Mouse (Mus musculus): ENCODE results near the gene Tpst2.
"Not testable (repeated sequence)": the region's sequence is repeated elsewhere in the genome, so short reads cannot be mapped to it uniquely, and the experiment has no call there.

The Tpst2 gene

GRCm38 (mm10) chr5:112297257-112297656, 20.8 kb downstream of the Tpst2 start:
- DNase-seq (ENCODE audit: low spot score) = no peak

DNA sequence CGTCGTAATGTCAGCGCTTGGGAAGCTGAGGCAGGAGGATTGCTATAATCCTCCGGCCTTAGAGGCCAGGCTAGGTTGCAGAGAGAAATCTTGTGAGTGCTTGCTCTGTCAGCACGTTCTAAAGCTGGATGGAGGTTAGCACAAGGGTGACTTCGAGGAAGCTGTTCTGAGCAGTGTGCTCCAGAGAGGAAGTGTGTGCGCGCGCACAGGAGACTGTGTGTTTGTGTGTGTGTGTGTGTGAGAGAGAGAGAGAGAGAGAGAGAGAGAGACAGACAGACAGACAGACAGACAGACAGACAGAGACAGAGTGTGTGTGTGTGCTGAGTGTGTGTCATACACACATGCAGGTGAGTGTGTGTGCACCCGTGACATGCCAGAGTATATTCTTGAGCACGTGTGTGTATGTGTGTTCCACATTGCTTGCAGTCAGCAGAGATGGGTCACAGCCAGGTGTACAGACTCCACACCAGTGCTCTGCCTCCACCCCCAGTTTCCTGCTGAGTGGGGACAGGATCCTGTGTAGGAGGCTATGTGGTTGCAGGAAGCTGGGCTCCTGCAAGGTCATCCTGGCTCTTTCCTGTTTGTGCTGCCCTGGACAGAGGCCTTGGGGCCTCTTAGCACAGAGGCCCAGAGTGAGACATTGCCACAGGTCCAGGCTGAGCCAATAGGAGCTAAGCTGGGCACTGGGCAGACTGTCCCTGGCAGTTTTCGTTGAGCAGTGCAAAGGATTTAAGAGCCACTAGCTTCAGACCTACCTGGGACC, 21.9 kb downstream of the Tpst2 start:
- no peak for DNase-seq (ENCODE audit: low spot score)

DNA sequence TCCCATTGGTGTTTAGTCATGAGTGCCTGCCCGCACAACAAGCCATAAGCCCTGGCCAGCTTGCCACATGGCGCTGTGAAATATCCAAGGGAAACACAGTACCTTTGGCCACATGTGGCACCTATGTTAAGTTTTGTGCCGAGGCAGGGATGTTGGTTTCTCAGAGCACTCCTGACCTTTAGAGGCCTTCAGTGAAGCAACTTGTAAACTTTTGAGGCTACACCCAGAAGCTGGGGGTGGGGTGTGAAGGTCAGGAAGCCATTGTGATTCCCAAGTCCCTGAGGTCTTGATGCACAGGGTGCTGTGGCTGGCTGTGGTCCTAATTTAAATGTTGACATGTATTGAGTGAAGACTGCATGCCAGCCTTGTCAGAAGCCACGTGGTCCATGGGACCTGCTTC, 22.9 kb downstream of the Tpst2 start:
- DNase-seq (ENCODE audit: low spot score) = no peak

DNA sequence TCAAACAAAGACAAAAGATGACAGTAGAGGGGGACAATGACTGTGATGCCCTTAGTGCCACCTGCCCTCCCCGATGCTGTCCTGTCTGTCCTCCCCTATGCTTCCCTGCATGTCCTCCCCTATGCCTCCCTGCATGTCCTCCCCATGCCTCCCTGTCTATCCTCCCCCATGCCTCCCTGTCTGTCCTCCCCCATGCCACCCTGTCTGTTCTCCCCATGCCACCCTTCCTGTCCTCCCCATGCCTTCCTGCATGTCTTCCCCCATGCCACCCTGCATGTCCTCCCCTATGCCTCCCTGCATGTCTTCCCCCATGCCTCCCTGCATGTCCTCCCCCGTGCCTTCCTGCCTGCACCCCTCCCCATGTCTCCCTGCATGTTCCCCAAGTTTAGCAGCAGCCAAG, 23.6 kb downstream of the Tpst2 start:
- DNase-seq (ENCODE audit: low spot score) = no peak

DNA sequence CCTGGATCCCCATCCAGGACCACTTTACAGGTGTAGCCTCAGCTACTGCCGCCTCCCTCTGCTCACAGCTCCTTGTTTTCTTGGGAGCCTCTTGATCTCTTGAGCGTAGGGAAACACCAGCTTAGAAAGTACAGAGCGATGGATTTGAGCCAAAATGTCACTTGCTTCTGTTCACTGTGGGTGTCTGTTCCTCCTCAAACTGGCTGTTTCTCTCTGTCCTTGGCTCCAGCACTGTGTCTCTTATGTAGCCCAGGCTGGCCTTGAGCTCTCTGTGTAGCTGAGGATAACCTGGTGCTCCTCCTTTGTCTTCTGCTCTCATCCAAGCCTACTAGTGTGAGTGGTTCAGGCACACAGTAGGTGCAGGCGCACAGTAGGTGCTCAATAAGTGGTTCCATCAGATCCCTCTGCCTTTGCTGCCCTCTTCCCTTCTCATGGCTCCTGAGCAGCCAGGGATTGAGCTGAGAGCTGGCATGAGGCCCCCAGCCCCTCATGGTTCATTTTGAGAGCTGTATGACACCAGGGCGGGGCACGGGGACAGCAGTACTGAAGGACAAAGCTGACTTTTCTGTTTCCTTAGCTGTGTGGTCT, 24.3 kb downstream of the Tpst2 start:
- DNase-seq (ENCODE audit: low spot score) = no peak

DNA sequence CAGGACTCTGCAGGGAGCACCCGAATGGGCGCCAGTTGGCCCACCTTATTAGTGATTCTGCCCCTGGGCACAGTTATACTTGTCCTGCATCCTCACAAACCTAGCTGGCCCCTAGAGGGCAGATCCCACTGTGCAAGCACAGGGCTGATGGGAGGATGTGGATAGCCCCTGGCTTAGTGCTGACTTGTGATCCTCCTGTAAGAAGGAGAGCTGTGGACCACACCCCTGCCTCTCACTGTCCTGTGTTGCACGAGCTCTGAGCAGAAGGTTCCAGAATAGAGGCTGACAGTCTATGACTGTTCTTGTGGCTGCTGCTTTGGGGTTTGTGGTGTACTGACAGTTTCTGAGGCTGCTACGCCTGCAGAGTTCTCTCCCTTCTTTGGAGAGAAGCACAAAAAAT, 25.2 kb downstream of the Tpst2 start:
- DNase-seq (ENCODE audit: low spot score) = no peak

GRCm38 (mm10) chr5:112302310-112302709, 25.8 kb downstream of the Tpst2 start:
- no peak for DNase-seq (ENCODE audit: low spot score)

- no peak for DNase-seq (ENCODE audit: low spot score)
Measured at GRCm38 (mm10) chr5:112305842-112306241, 29.4 kb downstream of the Tpst2 start.

DNA sequence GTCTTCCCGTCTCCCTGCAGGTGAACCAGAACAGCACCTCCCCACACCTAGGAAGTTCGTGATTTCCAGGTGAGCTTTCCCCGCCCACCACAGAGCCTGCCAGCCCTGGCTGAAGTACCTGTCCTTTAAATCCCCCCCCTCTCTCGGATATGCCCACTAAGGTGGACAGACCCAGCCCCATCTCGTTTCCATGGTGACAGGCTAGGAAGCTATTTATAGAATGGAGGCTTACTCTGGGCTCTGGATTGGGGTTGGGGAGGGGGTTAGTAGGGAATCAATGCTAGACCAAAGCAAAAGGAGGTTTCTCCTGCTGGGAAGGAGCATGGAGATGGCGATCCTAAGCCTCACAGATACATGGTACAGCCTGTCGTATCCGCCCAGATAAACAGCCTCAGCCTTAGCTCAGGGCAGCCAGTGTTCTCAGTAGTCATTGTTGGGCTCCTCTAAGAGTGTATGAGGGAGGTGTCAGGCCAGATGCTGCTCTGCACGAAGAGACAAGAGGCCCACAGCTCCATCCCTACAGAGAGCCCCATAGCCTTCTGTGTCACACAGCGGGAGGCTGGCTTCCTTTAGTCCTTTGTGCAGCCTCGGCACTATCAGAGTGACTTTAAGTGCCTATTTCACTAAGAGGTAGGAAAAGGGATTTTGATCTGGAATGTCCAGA, 36.9 kb downstream of the Tpst2 start:
- no peak for DNase-seq (ENCODE audit: low spot score)

GRCm38 (mm10) chr5:112316468-112316867, 40.0 kb downstream of the Tpst2 start:
- DNase-seq (ENCODE audit: low spot score) = no peak

DNA sequence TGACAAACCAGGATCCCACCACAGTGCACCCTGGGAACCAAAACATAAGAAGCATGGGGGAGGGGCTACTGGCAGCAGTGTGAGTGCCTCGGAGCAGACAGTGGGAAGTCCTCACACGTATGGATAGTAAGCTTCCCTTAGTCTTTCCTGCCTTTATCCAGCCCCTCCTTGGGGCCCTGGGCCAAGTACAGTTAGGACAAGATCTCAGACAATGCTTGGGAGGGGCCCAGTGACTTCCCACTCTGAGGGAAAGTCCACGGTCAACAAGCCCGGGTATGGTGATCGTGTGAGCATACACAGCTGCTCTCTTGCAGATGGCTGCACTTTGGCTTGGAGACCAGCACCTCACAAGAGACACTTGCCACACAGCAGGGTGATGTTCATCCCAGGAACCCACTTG, 40.8 kb downstream of the Tpst2 start:
- DNase-seq (ENCODE audit: low spot score) = no peak

GRCm38 (mm10) chr5:112319343-112319742, 42.9 kb downstream of the Tpst2 start:
- DNase-seq (ENCODE audit: low spot score) = not testable (repeated sequence)

DNA sequence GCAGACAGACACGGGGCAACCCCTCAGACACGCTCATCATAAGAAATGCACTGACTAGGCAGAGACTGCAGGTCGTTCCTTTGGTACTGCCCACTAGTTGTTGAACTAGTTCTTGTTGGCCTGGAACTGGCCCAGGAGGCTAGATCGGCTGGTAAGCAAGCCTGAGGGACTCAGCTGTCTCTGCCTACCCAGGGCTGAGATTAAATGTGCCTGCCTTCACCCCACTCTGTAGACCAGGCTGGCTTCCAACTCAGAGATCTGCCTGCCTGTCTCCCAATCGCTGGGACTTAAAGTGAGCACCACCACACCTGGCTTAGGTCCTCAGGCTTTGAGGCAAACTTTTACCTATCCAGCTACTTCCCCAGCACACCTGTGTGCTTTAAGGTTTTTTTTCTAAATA, 43.9 kb downstream of the Tpst2 start:
- no peak for DNase-seq (ENCODE audit: low spot score)

GRCm38 (mm10) chr5:112320936-112321335, 44.4 kb downstream of the Tpst2 start:
- DNase-seq (ENCODE audit: low spot score) = peak; percentile 87

DNA sequence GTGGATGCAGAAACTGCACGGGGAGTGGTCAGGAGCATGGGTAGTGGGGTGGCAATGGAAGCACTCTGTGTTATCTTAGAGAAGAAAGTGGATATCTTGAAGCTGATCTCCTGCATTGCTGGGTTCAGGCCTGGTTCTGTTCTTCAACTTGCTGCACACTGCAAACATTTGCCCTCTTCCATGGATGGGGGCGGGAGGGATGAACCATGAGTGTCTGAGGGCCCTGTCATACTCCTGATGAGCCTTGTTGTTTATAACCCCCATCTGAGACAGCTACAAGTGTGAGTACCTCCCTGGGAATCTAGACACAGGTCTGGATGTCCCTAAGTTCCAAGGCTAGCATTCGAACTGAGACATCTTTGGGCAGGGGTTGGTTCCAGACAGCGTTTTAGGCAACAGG, 44.9 kb downstream of the Tpst2 start:
- no peak for DNase-seq (ENCODE audit: low spot score)

GRCm38 (mm10) chr5:112323246-112323645, 46.8 kb downstream of the Tpst2 start:
- DNase-seq (ENCODE audit: low spot score) = no peak

- no peak for DNase-seq (ENCODE audit: low spot score)
Measured at GRCm38 (mm10) chr5:112324637-112325545, 48.4 kb downstream of the Tpst2 start.

- peak; percentile 96 for DNase-seq (ENCODE audit: low spot score)
Measured at GRCm38 (mm10) chr5:112325546-112326445, 49.3 kb downstream of the Tpst2 start, which contains the start of gene Tfip11. TSS of gene Tfip11 (plus strand) at chr5:112326358.

DNA sequence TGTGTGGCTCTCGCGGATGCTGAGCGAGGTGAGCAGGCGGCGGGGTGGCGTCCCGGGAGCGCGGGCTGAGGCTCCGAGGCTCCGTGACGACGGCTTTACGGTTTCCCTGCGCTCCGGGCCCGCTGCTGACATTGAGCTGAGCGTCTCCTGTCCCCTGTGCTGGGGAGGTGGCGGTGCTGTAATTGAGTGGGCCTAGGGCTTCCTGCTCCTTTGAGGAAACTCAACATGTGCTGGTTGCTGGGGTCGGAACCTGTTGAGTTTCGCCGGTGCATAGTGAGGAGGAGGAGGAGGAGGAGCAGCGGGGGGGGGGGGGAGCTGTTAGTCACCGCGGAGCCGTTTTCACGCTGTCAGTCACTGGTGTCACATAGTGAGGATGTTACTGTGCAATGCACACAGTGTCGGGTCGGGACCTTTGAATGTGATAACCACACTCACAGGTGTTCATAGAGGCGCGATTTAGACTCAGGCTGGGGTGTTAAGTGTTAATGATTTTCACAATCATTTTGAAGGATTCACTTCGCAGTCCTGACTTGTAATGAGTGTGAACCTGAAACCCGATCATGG, 50.0 kb downstream of the Tpst2 start:
- DNase-seq (ENCODE audit: low spot score) = no peak

DNA sequence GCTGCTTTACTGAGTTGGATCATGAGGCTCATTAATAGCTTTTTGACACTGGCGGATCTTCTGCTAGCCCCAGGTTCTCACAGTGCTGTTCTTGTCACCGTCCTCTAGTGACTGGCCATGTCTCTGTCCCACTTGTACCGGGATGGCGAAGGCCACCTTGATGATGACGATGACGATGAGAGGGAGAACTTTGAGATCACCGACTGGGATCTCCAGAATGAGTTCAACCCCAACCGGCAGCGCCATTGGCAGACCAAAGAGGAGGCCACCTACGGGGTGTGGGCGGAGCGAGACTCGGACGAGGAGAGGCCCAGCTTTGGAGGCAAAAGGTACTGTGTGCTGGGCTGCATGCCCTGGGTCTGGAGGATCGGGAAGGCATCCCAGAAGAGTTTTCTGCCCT, 51.4 kb downstream of the Tpst2 start:
- DNase-seq (ENCODE audit: low spot score) = no peak

All from layer of hippocampus, adult 11-12 months (tissue).